Mouse (Mus musculus) layer of hippocampus, adult 2 months (tissue): Measurements from ENCODE around the gene Grk2. TPM values are rescaled to one million over a fixed set of nuclear protein-coding genes. Genes with fewer than 3 reads are reported as not detected.
A peak's percentile ranks its signal among the peaks of the same experiment; 100 is the strongest.

ENCODE experiments used
- DNase-seq, 2 experiments: peaks; one replicate each; pipeline ENCODE4 v3.0.0; 2022; ENCODE audit warnings: low spot score in 2 of 2
- H3K27ac ChIP-seq: fragments of 200-600 bp; 2 replicates; pipeline ENCODE4 v1.8.1; 2022
- H3K4me3 ChIP-seq: fragments of 200-600 bp; 2 replicates; pipeline ENCODE4 v1.8.1; 2022; ENCODE audit warnings: mild to moderate bottlenecking
- CTCF ChIP-seq: fragments of 200-600 bp; conservative IDR thresholded peaks from 2 replicates; pipeline ENCODE4 v1.8.1; 2022; ENCODE audit warnings: antibody characterized with exemption, mild to moderate bottlenecking, moderate library complexity
- total RNA-seq, 2 experiments: library from RNA; stranded (reverse); gene quantifications; 2 replicates each; pipeline ENCODE4 v1.2.3; 2021

The Grk2 gene
- total RNA-seq, 2 experiments from 2014 or later = 181 to 201 TPM

- DNase-seq = no peak
- no peak for TF ChIP-seq CTCF
- Histone ChIP-seq H3K4me3 (peak overlapping the region; percentile 71), H3K27ac (peak overlapping the region; percentile 97)
These were observed 4.9 kb downstream of the Grk2 start for GRCm38 (mm10) chr19:4300852-4301734.

GRCm38 (mm10) chr19:4300271-4300704 is 5.7 kb downstream of the Grk2 start:
- no peak overlapping the region for H3K4me3 ChIP-seq
- peak in 1 of 2 experiments; percentile 41 for DNase-seq
- H3K27ac ChIP-seq = peak overlapping the region; percentile 97; the same call in 1 of the 2 replicates
- no peak for TF ChIP-seq CTCF

GRCm38 (mm10) chr19:4299574-4300270 is 6.3 kb downstream of the Grk2 start:
- Histone ChIP-seq H3K4me3 (no peak overlapping the region), H3K27ac (peak overlapping the region; percentile 97; the same call in 1 of the 2 replicates)
- no peak for DNase-seq
- no peak for TF ChIP-seq CTCF

- Histone ChIP-seq H3K4me3 (no peak overlapping the region), H3K27ac (peak overlapping the region; percentile 57; the same call in 1 of the 2 replicates)
- no peak for TF ChIP-seq CTCF
- DNase-seq = no peak
These were observed 6.9 kb downstream of the Grk2 start for GRCm38 (mm10) chr19:4299126-4299525.

- Histone ChIP-seq H3K27ac (peak overlapping the region; percentile 57; the same call in 1 of the 2 replicates), H3K4me3 (no peak overlapping the region)
- TF ChIP-seq CTCF = no peak
- no peak for DNase-seq
These were observed 7.5 kb downstream of the Grk2 start for GRCm38 (mm10) chr19:4298322-4299121.

- H3K4me3 ChIP-seq = no peak overlapping the region
- TF ChIP-seq CTCF = peak; percentile 44
- peak overlapping the region; percentile 18; the same call in 1 of the 2 replicates for H3K27ac ChIP-seq
- DNase-seq = no peak
These were observed 8.2 kb downstream of the Grk2 start for GRCm38 (mm10) chr19:4297851-4298250.

- Histone ChIP-seq H3K4me3 (no peak overlapping the region), H3K27ac (no peak overlapping the region; the same call in 1 of the 2 replicates)
- no peak for DNase-seq
- TF ChIP-seq CTCF = no peak
These were observed 9.4 kb downstream of the Grk2 start for GRCm38 (mm10) chr19:4296611-4297010.

GRCm38 (mm10) chr19:4295391-4295790 is 10.6 kb downstream of the Grk2 start:
- no peak for TF ChIP-seq CTCF

GRCm38 (mm10) chr19:4294381-4295097 is 11.5 kb downstream of the Grk2 start:
- Histone ChIP-seq H3K4me3 (no peak overlapping the region), H3K27ac (peak overlapping the region; percentile 59)
- no peak for TF ChIP-seq CTCF
- DNase-seq = no peak

More at GRCm38 (mm10) chr19:4295391-4295790, 10.6 kb downstream of the Grk2 start:
- Histone ChIP-seq H3K4me3 (no peak overlapping the region), H3K27ac (no peak overlapping the region; the same call in 1 of the 2 replicates)
- DNase-seq = no peak

GRCm38 (mm10) chr19:4291161-4291560 is 14.9 kb downstream of the Grk2 start:
- DNase-seq = no peak
- no peak overlapping the region for H3K27ac ChIP-seq
- no peak for TF ChIP-seq CTCF
- H3K4me3 ChIP-seq = no peak overlapping the region

- no peak for DNase-seq
- no peak overlapping the region for H3K4me3 ChIP-seq
- TF ChIP-seq CTCF = no peak
- no peak overlapping the region for H3K27ac ChIP-seq
These were observed 15.3 kb downstream of the Grk2 start for GRCm38 (mm10) chr19:4290749-4291148.

- DNase-seq = no peak
- peak overlapping the region; percentile 89 for H3K4me3 ChIP-seq
- no peak for TF ChIP-seq CTCF
- peak overlapping the region; percentile 91 for H3K27ac ChIP-seq
These were observed 22.4 kb downstream of the Grk2 start for GRCm38 (mm10) chr19:4283653-4284052.
